Mouse (Mus musculus): ENCODE data around the gene Prkn. TPM values are rescaled to one million over a fixed set of nuclear protein-coding genes. Genes with fewer than 3 reads are reported as not detected.

Gene Prkn
- polyA plus RNA-seq, 1 experiment, result 3.0 TPM

- TF ChIP-seq POLR2A (IDR thresholded peaks at IDR 0.05; ENCODE audit: borderline replicate concordance, extremely low read depth, low read depth, low read length), result no peak
- TF ChIP-seq CTCF (IDR thresholded peaks at IDR 0.05; ENCODE audit: insufficient read depth, low read length), result no peak
- WGBS, result 61% methylated on average over 9 of the region's 9 CpGs
These were observed 1208.7 kb downstream of the Prkn start for GRCm38 (mm10) chr17:12048695-12049490.

GRCm38 (mm10) chr17:12050261-12050660 lies 1210.1 kb downstream of the Prkn start:
- WGBS, result 72% methylated on average over 5 of the region's 5 CpGs
- TF ChIP-seq POLR2A (IDR thresholded peaks at IDR 0.05; ENCODE audit: borderline replicate concordance, extremely low read depth, low read depth, low read length) (no peak), CTCF (IDR thresholded peaks at IDR 0.05; ENCODE audit: insufficient read depth, low read length) (no peak)
- Histone ChIP-seq H3K4me1 (ENCODE audit: control insufficient read depth, insufficient read depth, low read length) (no peaks in the 10 kb centered on the region), H3K4me3 (replicated peaks; ENCODE audit: extremely low read depth, low read depth, low read length) (no peak overlapping the region)
- DNase-seq, result no peak

More at GRCm38 (mm10) chr17:12048695-12049490, 1208.7 kb downstream of the Prkn start:
- Histone ChIP-seq H3K4me1 (ENCODE audit: control insufficient read depth, insufficient read depth, low read length) (no peaks in the 10 kb centered on the region), H3K4me3 (replicated peaks; ENCODE audit: extremely low read depth, low read depth, low read length) (no peak overlapping the region)
- DNase-seq, result no peak

- TF ChIP-seq POLR2A (IDR thresholded peaks at IDR 0.05; ENCODE audit: borderline replicate concordance, extremely low read depth, low read depth, low read length) (no peak), CTCF (IDR thresholded peaks at IDR 0.05; ENCODE audit: insufficient read depth, low read length) (no peak)
- WGBS, result 70% methylated on average over 3 of the region's 3 CpGs
- H3K4me1 ChIP-seq (ENCODE audit: control insufficient read depth, insufficient read depth, low read length), result no peaks in the 10 kb centered on the region
- no peak for DNase-seq
- H3K4me3 ChIP-seq (replicated peaks; ENCODE audit: extremely low read depth, low read depth, low read length), result no peak overlapping the region
These were observed 1210.8 kb downstream of the Prkn start for GRCm38 (mm10) chr17:12051031-12051430.

- DNase-seq, result no peak
- no peak overlapping the region for H3K4me3 ChIP-seq (replicated peaks; ENCODE audit: extremely low read depth, low read depth, low read length)
- WGBS, result 61% methylated on average over 12 of the region's 12 CpGs
- TF ChIP-seq POLR2A (IDR thresholded peaks at IDR 0.05; ENCODE audit: borderline replicate concordance, extremely low read depth, low read depth, low read length), result no peak
- no peaks in the 10 kb centered on the region for H3K4me1 ChIP-seq (ENCODE audit: control insufficient read depth, insufficient read depth, low read length)
These were observed 1212.5 kb downstream of the Prkn start for GRCm38 (mm10) chr17:12052651-12053050.

- TF ChIP-seq CTCF (IDR thresholded peaks at IDR 0.05; ENCODE audit: insufficient read depth, low read length), result no peak
- TF ChIP-seq POLR2A (IDR thresholded peaks at IDR 0.05; ENCODE audit: borderline replicate concordance, extremely low read depth, low read depth, low read length), result no peak
- Histone ChIP-seq H3K4me1 (ENCODE audit: control insufficient read depth, insufficient read depth, low read length) (no peaks in the 10 kb centered on the region), H3K4me3 (replicated peaks; ENCODE audit: extremely low read depth, low read depth, low read length) (no peak overlapping the region)
- no peak for DNase-seq
- 71% methylated on average over 6 of the region's 6 CpGs for WGBS
These were observed 1218.9 kb downstream of the Prkn start for GRCm38 (mm10) chr17:12059041-12059440.

GRCm38 (mm10) chr17:12061381-12061780 lies 1221.2 kb downstream of the Prkn start:
- no peak overlapping the region for H3K4me3 ChIP-seq (replicated peaks; ENCODE audit: extremely low read depth, low read depth, low read length)
- TF ChIP-seq CTCF (IDR thresholded peaks at IDR 0.05; ENCODE audit: insufficient read depth, low read length) (no peak), POLR2A (IDR thresholded peaks at IDR 0.05; ENCODE audit: borderline replicate concordance, extremely low read depth, low read depth, low read length) (no peak)
- WGBS, result 75% methylated on average over 10 of the region's 10 CpGs
- H3K4me1 ChIP-seq (ENCODE audit: control insufficient read depth, insufficient read depth, low read length), result no peaks in the 10 kb centered on the region
- no peak for DNase-seq

- Histone ChIP-seq H3K4me1 (ENCODE audit: control insufficient read depth, insufficient read depth, low read length) (no peaks in the 10 kb centered on the region), H3K4me3 (replicated peaks; ENCODE audit: extremely low read depth, low read depth, low read length) (no peak overlapping the region)
- TF ChIP-seq POLR2A (IDR thresholded peaks at IDR 0.05; ENCODE audit: borderline replicate concordance, extremely low read depth, low read depth, low read length) (no peak), CTCF (IDR thresholded peaks at IDR 0.05; ENCODE audit: insufficient read depth, low read length) (no peak)
- WGBS, result 53% methylated on average over 3 of the region's 3 CpGs
- no peak for DNase-seq
These were observed 1222.7 kb downstream of the Prkn start for GRCm38 (mm10) chr17:12062861-12063260.

GRCm38 (mm10) chr17:12063533-12063932 lies 1223.3 kb downstream of the Prkn start:
- TF ChIP-seq CTCF (IDR thresholded peaks at IDR 0.05; ENCODE audit: insufficient read depth, low read length), result no peak
- no peak for TF ChIP-seq POLR2A (IDR thresholded peaks at IDR 0.05; ENCODE audit: borderline replicate concordance, extremely low read depth, low read depth, low read length)

GRCm38 (mm10) chr17:12066054-12066453 lies 1225.9 kb downstream of the Prkn start:
- WGBS, result 83% methylated on average over 10 of the region's 10 CpGs
- H3K4me3 ChIP-seq (replicated peaks; ENCODE audit: extremely low read depth, low read depth, low read length), result no peak overlapping the region
- TF ChIP-seq POLR2A (IDR thresholded peaks at IDR 0.05; ENCODE audit: borderline replicate concordance, extremely low read depth, low read depth, low read length), result no peak
- TF ChIP-seq CTCF (IDR thresholded peaks at IDR 0.05; ENCODE audit: insufficient read depth, low read length), result no peak
- H3K4me1 ChIP-seq (ENCODE audit: control insufficient read depth, insufficient read depth, low read length), result no peaks in the 10 kb centered on the region
- DNase-seq, result no peak

More at GRCm38 (mm10) chr17:12063533-12063932, 1223.3 kb downstream of the Prkn start:
- peak; percentile 53 for DNase-seq
- Histone ChIP-seq H3K4me3 (replicated peaks; ENCODE audit: extremely low read depth, low read depth, low read length) (no peak overlapping the region), H3K4me1 (ENCODE audit: control insufficient read depth, insufficient read depth, low read length) (no peaks in the 10 kb centered on the region)
- 80% methylated on average over 7 of the region's 7 CpGs for WGBS

- Histone ChIP-seq H3K4me1 (ENCODE audit: control insufficient read depth, insufficient read depth, low read length) (no peaks in the 10 kb centered on the region), H3K4me3 (replicated peaks; ENCODE audit: extremely low read depth, low read depth, low read length) (no peak overlapping the region)
- no peak for TF ChIP-seq CTCF (IDR thresholded peaks at IDR 0.05; ENCODE audit: insufficient read depth, low read length)
- TF ChIP-seq POLR2A (IDR thresholded peaks at IDR 0.05; ENCODE audit: borderline replicate concordance, extremely low read depth, low read depth, low read length), result no peak
- whole genome bisulfite sequencing, result 73% methylated on average over 2 of the region's 2 CpGs
- DNase-seq, result no peak
These were observed 1236.6 kb downstream of the Prkn start for GRCm38 (mm10) chr17:12076816-12077215.

Data from lung, adult 2 months (tissue).